Mouse (Mus musculus) intestine, embryonic 16.5 days (tissue): ENCODE measurements around the gene Tpst1. TPM values are rescaled to one million over a fixed set of nuclear protein-coding genes. Genes with fewer than 3 reads are reported as not detected.

Experiments used
- ATAC-seq: fragments of 200-750 bp; cut with Nextera tagmentation; 2 replicates; pipeline ENCODE4 v1.8.0; 2017; ENCODE audit warnings: moderate TSS enrichment, moderate library complexity
- H3K27ac ChIP-seq: fragments of 300-500 bp; sonication (generic); 2 replicates; pipeline ENCODE4 v1.5.1; 2014; ENCODE audit warnings: mild to moderate bottlenecking, low read length
- H3K27me3 ChIP-seq: fragments of 300-500 bp; sonication (generic); replicated peaks from 2 replicates; pipeline ENCODE4 v1.6.1; 2014; ENCODE audit warnings: low read length, control low read depth, mixed read lengths; ENCODE audit not compliant: control insufficient read depth, insufficient read depth
- H3K36me3 ChIP-seq: fragments of 300-500 bp; sonication (generic); 2 replicates; pipeline ENCODE4 v1.6.1; 2014; ENCODE audit warnings: low read length, control low read depth; ENCODE audit not compliant: control insufficient read depth, insufficient read depth
- H3K4me1 ChIP-seq: fragments of 300-500 bp; sonication (generic); 2 replicates; pipeline ENCODE4 v1.6.1; 2014; ENCODE audit warnings: low read length, control low read depth, mixed read lengths; ENCODE audit not compliant: control insufficient read depth, insufficient read depth
- H3K4me2 ChIP-seq: fragments of 300-500 bp; sonication (generic); 2 replicates; pipeline ENCODE4 v1.6.1; 2014; ENCODE audit warnings: low read depth, low read length, control low read depth
- H3K4me3 ChIP-seq: fragments of 300-500 bp; sonication (generic); 2 replicates; pipeline ENCODE4 v1.5.1; 2014; ENCODE audit warnings: mild to moderate bottlenecking, low read length
- H3K9ac ChIP-seq: fragments of 300-500 bp; sonication (generic); 2 replicates; pipeline ENCODE4 v1.6.1; 2014; ENCODE audit warnings: low read depth, low read length
- H3K9me3 ChIP-seq: fragments of 300-500 bp; sonication (generic); 2 replicates; pipeline ENCODE4 v1.6.1; 2016; ENCODE audit warnings: low read length, control low read depth; ENCODE audit not compliant: control insufficient read depth
- WGBS: fragments of 180-500 bp; shearing (Covaris S2); extraction: QIAGEN DNeasy Blood & Tissue Kit; methylation state at CpG from one replicate; pipeline ENCODE4 v1.1.7; 2014; 5-methylcytosine and 5-hydroxymethylcytosine counted together
- polyA plus RNA-seq: library from polyadenylated mRNA; unstranded; fragments of >200 nt; fragmentation: Nextera tagmentation; extraction: Ambion mirVana; gene quantifications from 2 replicates; pipeline ENCODE4 v1.2.1, GENCODE M21; 2015

Tpst1 gene
- polyA plus RNA-seq, 1 experiment from 2014 or later: 51.7 TPM

DNA sequence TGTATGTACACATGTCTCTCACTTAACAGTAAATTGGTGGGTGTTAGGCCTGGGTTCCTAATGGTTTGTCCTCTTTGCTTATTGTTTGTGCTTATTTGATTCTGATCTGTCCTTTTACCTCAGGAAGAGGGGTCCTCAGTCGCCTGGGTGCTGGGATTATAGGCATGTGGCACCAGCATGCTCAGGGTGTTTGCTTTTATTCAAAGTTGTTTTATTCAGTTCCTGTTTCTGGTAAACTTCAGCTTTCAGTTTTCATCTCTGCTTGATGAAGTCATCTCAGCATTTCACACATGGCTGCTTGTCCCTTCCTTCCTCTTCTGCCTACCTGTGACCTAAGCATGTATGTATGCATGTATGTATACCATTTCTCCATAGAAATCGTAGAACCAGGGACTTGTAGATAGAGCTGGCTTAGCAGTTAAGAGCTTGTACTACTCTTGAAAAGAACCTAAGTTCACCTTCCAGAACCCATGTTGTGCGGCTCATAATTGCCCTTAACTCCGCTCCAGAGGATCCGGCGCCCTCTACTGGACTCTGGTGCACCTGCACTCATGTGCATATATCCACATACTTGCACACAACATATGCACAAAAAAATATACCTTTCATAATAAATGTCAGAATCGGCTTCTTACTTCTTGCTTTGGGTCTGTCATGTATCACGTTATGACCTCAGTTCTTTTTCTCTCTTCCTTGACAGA is 8.2 kb downstream of the Tpst1 start:
- Histone ChIP-seq H3K4me3 (no peak overlapping the region), H3K9me3 (no peaks in the 10 kb centered on the region), H3K4me1 (peaks cover 14% of the 10 kb centered on the region), H3K4me2 (no peak overlapping the region), H3K27me3 (no peaks in the 10 kb centered on the region), H3K36me3 (no peaks in the 10 kb centered on the region), H3K9ac (no peak overlapping the region), H3K27ac (no peak overlapping the region)
- ATAC-seq: no peak
- WGBS: 96% methylated on average over 8 of the region's 8 CpGs

DNA sequence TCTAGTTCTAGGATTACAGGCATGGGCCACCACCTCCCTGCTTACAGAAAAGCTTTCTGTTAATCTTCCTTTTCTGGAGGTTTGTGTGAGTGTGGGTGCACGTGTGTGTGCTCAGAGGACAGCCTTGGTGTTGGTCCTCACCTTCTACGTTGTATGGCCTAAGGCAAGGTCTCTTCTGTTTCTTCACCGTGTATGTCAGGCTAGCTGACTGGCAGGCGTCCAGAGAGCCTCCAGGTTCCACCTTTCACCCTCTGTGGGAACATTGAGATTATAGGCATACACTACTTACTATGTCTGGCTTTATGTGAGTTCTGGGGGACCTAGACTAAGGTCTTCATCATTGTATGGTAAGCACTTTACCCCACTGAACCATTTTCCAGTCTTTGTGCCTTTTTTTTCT is 9.3 kb downstream of the Tpst1 start:
- Histone ChIP-seq H3K4me2 (no peak overlapping the region), H3K9me3 (no peaks in the 10 kb centered on the region), H3K4me1 (peaks cover 14% of the 10 kb centered on the region), H3K27ac (no peak overlapping the region), H3K27me3 (no peaks in the 10 kb centered on the region), H3K4me3 (no peak overlapping the region), H3K36me3 (no peaks in the 10 kb centered on the region), H3K9ac (no peak overlapping the region)
- no peak for ATAC-seq
- WGBS: 74% methylated on average over 4 of the region's 4 CpGs

DNA sequence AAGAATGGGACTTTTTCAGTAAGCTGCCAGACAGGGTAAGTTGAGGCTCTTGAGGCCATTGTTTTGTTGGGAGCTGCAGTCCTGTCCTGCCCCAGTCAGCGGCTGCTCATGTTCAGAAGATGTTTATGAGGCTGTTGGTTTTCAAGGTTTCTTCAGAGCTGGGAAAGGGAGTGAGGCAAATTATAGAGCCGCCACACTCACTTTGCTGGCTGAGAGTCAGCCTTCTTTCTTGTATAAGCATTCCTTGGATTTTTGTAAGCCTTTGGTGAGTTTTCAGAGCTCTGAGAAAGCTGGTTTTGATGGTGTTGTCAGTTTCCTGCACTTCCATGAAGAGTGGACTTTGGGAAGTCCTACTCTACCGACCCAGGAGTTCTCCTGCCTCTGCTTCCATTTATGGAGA is 11.1 kb downstream of the Tpst1 start:
- Histone ChIP-seq H3K4me2 (no peak overlapping the region), H3K4me1 (peaks cover 14% of the 10 kb centered on the region), H3K27me3 (no peaks in the 10 kb centered on the region), H3K9ac (no peak overlapping the region), H3K9me3 (no peaks in the 10 kb centered on the region), H3K27ac (no peak overlapping the region; the same call in 1 of the 2 replicates), H3K36me3 (no peaks in the 10 kb centered on the region), H3K4me3 (no peak overlapping the region)
- ATAC-seq: no peak
- 73% methylated on average over 3 of the region's 3 CpGs for WGBS

DNA sequence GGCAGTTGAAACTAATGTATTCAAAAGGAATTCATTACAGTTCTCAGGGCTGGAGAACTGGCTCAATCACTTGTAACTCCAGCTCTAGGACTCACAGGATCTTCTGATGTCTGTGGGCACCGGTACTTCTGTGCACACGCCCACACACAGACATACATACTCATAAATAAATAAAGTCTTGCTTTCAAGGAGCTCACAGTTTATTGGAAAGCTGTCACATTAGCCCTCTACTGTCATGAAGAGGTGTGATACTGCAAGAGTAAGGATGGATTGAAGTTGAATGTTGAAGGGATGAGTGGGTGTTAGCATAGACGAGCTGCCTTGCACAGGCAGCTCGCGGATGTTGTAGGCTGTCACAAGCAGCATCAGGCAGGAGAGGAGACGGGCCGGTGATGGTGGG is 14.9 kb downstream of the Tpst1 start:
- Histone ChIP-seq H3K36me3 (0 out of 2 replicates have a peak, but pooled peaks cover 4% of the 10 kb centered on the region), H3K9ac (no peak overlapping the region), H3K4me2 (no peak overlapping the region), H3K27ac (no peak overlapping the region), H3K27me3 (no peaks in the 10 kb centered on the region), H3K4me3 (no peak overlapping the region), H3K4me1 (peaks cover 5% of the 10 kb centered on the region; the same call in 1 of the 2 replicates), H3K9me3 (no peaks in the 10 kb centered on the region)
- WGBS: 85% methylated on average over 7 of the region's 7 CpGs
- no peak for ATAC-seq

DNA sequence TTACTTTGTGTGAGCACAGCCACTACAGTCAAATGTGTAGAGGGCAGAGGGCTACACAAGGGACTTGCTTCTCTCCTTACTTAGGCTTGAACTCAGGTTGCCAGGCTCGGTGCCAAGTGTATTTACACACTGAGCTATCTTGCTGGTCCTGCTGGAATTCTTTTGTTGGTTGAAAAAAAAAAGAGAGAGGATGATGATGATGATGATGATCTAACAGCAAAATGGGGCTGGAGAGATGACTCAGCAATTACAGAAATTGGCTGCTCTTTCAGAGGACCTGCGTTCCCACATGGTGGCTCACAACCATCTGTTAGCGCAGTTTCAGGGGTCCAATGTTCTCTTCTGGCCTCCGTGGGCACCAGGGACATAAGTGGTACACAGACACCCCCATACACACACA is 15.5 kb downstream of the Tpst1 start:
- H3K36me3 ChIP-seq: 0 out of 2 replicates have a peak, but pooled peaks cover 4% of the 10 kb centered on the region
- no peak overlapping the region for H3K27ac ChIP-seq
- H3K9me3 ChIP-seq: no peaks in the 10 kb centered on the region
- WGBS: 86% methylated on average over 4 of the region's 4 CpGs
- H3K4me3 ChIP-seq: no peak overlapping the region
- ATAC-seq: no peak
- no peak overlapping the region for H3K9ac ChIP-seq
- H3K27me3 ChIP-seq: no peaks in the 10 kb centered on the region
- H3K4me1 ChIP-seq: peaks cover 5% of the 10 kb centered on the region; the same call in 1 of the 2 replicates
- H3K4me2 ChIP-seq: no peak overlapping the region

DNA sequence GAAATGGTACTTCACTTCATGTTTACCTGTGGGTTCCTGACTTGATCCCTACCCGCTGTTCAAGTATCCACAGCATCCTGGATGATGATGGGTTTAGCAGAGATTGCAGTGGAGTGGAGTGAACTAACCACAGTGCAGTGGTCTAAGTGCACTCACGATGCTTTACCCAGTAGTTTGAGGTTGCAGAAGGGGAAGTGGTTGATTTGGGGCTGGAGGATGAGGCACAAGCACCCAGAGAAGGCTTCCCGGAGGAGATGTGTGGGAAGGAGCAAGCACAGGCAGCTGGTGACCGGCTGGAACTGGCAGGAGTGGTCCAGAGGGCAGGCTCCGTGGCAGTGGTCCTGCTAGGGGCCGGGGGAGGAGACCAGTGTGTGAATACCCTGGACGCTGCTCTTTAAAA is 16.1 kb downstream of the Tpst1 start:
- Histone ChIP-seq H3K9me3 (no peaks in the 10 kb centered on the region), H3K27me3 (no peaks in the 10 kb centered on the region), H3K9ac (no peak overlapping the region), H3K36me3 (0 out of 2 replicates have a peak, but pooled peaks cover 4% of the 10 kb centered on the region), H3K27ac (no peak overlapping the region), H3K4me1 (peaks cover 5% of the 10 kb centered on the region; the same call in 1 of the 2 replicates), H3K4me2 (no peak overlapping the region), H3K4me3 (no peak overlapping the region)
- 72% methylated on average over 7 of the region's 7 CpGs for WGBS
- ATAC-seq: no peak

DNA sequence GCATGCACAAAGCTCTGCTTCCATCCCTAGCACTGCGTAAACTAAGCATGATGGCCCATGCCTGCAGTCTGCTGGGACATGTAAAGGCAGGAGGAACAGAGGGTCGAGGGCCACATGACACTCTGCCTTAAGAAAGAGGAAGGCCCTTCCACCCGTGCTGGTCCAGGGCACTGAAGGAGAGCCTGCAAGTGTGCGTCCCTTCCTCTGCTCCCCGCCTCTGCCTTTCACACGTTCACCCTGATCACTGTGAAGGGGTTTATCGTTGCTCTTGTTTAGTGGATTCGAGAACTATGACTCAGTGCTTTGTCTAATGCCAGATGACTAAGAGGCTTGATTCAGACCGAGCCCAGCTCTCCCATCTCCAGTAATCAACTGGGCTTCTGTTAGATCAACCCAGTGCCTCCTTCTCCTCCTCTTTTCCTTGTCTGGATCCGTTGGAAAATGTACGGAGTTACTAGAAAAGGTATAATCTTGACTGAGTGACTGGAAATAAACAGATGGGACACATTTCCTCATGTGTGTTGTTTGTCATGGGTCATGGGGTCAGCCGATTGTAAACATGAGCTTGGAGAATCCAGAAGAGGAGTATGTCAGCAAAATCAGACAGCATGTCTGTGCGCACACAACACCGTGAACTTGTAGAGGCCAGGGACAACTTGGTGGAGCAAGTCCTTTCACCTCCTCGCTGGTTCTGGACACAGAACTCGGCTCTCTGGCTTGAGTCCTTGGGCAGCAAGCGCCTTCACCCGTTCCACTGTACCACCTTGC is 16.7 kb downstream of the Tpst1 start:
- Histone ChIP-seq H3K4me2 (no peak overlapping the region), H3K27ac (no peak overlapping the region), H3K4me1 (peaks cover 5% of the 10 kb centered on the region; the same call in 1 of the 2 replicates), H3K27me3 (no peaks in the 10 kb centered on the region), H3K9me3 (no peaks in the 10 kb centered on the region), H3K9ac (no peak overlapping the region), H3K36me3 (0 out of 2 replicates have a peak, but pooled peaks cover 4% of the 10 kb centered on the region), H3K4me3 (no peak overlapping the region)
- WGBS: 73% methylated on average over 18 of the region's 18 CpGs
- no peak for ATAC-seq

DNA sequence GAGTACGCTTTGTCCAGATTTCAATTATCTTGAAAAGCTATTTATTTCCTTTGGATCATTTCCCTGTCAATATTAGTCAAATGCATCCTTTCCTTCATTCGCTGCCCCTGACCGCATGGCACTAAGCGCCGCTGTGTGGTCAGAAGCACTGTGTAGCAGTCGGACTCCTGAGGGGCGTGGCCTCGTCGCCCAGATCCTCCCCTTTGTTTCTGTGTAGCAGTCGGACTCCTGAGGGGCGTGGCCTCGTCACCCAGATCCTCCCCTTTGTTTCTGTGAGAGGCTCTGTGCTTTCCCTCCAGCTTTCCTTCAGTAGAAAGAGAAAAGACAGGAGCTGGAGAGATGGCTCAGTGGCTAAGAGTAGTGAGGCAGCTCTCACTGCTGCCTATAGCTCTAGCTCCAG is 23.6 kb downstream of the Tpst1 start:
- Histone ChIP-seq H3K27me3 (no peaks in the 10 kb centered on the region), H3K4me2 (no peak overlapping the region), H3K4me1 (0 out of 2 replicates have a peak, but pooled peaks cover 3% of the 10 kb centered on the region), H3K27ac (no peak overlapping the region), H3K4me3 (no peak overlapping the region), H3K36me3 (no peaks in the 10 kb centered on the region; the same call in 1 of the 2 replicates), H3K9me3 (no peaks in the 10 kb centered on the region), H3K9ac (no peak overlapping the region)
- ATAC-seq: peak; percentile 62; the same call in 1 of the 2 replicates
- WGBS: 68% methylated on average over 12 of the region's 12 CpGs

DNA sequence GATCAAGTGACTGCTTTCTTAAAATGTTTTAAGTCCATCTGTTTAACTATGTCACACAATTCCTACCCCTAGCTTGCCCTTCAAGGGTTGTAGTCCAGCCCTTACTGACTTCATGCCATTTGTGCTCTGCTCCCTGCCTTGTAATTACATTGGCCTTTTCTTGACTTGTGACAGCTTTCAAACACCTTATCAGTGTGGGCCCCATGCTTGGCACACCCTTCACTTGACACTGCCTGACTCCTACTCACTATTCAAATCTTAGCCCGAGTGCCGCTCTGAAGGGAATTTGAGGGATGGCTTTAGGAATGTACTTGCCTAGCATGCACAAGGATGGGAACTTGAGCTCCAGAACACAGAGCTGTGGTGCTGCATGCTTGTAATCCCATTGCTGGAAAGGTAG is 24.7 kb downstream of the Tpst1 start:
- Histone ChIP-seq H3K4me3 (no peak overlapping the region), H3K9ac (no peak overlapping the region), H3K27me3 (no peaks in the 10 kb centered on the region), H3K4me1 (0 out of 2 replicates have a peak, but pooled peaks cover 3% of the 10 kb centered on the region), H3K27ac (no peak overlapping the region), H3K9me3 (no peaks in the 10 kb centered on the region), H3K4me2 (no peak overlapping the region), H3K36me3 (no peaks in the 10 kb centered on the region; the same call in 1 of the 2 replicates)
- 64% methylated on average over 2 of the region's 2 CpGs for WGBS
- peak; percentile 71; the same call in 1 of the 2 replicates for ATAC-seq
